Mouse (Mus musculus) thymus, adult 2 months (tissue): Measurements from ENCODE around the gene Boc.

Source experiments
- CTCF ChIP-seq: fragments of 200-500 bp; IDR thresholded peaks from 2 replicates; pipeline ENCODE4 v1.5.1; 2012; ENCODE audit warnings: mild to moderate bottlenecking, control low read depth, low read length, moderate library complexity, borderline replicate concordance; ENCODE audit not compliant: control insufficient read depth, poor library complexity, insufficient read depth; ENCODE audit errors: extremely low read depth
- POLR2A ChIP-seq: fragments of 200-500 bp; IDR thresholded peaks from 2 replicates; pipeline ENCODE4 v1.6.1; 2012; ENCODE audit warnings: mild to moderate bottlenecking, low read length, control low read depth, moderate library complexity; ENCODE audit not compliant: control insufficient read depth, poor library complexity, insufficient read depth; ENCODE audit errors: extremely low read depth

GRCm38 (mm10) chr16:44552036-44552435, 6.7 kb downstream of the Boc start:
- TF ChIP-seq CTCF (no peak), POLR2A (no peak)
